Mouse (Mus musculus): Measurements from ENCODE around the gene Arf1. TPM values are rescaled to one million over a fixed set of nuclear protein-coding genes. Genes with fewer than 3 reads are reported as not detected.
A peak's percentile ranks its signal among the peaks of the same experiment; 100 is the strongest.

Gene Arf1
- polyA plus RNA-seq, 1 experiment from 2014 or later, result 583 TPM

DNA sequence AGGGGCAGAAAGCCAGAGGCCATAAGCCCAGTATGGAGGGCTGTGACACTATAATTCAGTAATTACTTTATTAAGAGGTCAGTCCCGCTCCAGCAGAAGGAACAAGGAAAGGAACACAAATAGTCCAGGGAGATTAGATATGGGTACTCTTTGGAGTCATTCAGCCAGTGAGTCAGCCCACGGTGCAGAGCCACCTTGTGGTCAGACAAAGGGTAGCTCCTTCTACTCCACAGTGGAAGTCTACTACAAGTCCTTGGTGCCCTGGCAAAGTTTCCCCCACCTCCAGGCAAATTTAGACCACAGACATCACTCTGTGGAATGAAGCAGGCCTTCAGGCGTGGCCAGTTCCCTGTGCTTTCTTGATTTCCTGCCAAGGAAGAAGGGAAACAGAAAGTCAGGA is 44.2 kb downstream of the Arf1 start:
- WGBS, result 50% methylated on average over 3 of the region's 3 CpGs
- DNase-seq (ENCODE audit: low spot score, missing footprints) (no peak), ATAC-seq (ENCODE audit: low FRiP score) (no peak)

GRCm38 (mm10) chr11:59182864-59183331 is 45.2 kb downstream of the Arf1 start, which contains the start of gene Gjc2:
Gjc2 (minus strand) TSS chr11:59183213.
- no peaks in the 10 kb centered on the region for H3K4me1 ChIP-seq (ENCODE audit: control insufficient read depth, insufficient read depth, low read length)
- 11% methylated on average over 3 of the region's 3 CpGs for WGBS

More for the DNA sequence above, 44.2 kb downstream of the Arf1 start:
- Histone ChIP-seq H3K36me3 (ENCODE audit: control insufficient read depth, insufficient read depth, low read length) (no peaks in the 10 kb centered on the region), H3K4me2 (no peak overlapping the region), H3K9me3 (ENCODE audit: control insufficient read depth, low read length) (no peaks in the 10 kb centered on the region), H3K4me1 (ENCODE audit: control insufficient read depth, insufficient read depth, low read length) (no peaks in the 10 kb centered on the region), H3K27ac (ENCODE audit: low read depth, low read length) (no peak overlapping the region), H3K27me3 (ENCODE audit: control insufficient read depth, insufficient read depth, low read length) (no peaks in the 10 kb centered on the region; the same call in 1 of the 2 replicates), H3K4me3 (ENCODE audit: low read depth, low read length) (no peak overlapping the region), H3K9ac (ENCODE audit: low read length) (no peak overlapping the region)

DNA sequence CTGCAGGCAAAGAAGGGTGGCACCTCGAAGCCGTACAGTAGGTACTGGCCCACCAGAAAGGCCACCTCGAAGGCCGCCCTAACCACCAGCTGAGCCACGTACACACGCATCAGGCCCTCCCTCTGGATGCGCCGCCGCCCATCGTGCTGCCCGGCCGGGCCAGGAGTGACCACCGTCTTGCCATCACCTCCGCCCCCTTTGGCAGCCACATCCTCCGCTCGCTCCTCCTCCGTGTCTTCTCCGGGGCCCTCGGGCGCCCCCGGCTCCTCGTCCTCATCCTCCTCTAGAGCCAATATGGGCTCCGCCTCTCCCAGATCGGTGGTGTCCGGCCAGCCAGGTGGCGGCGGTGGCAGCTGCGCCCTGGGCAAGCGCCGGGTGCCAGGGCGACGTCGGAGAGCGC is 51.1 kb downstream of the Arf1 start:
- no peaks in the 10 kb centered on the region for H3K36me3 ChIP-seq (ENCODE audit: control insufficient read depth, insufficient read depth, low read length)
- DNase-seq (ENCODE audit: low spot score, missing footprints), result peak; percentile 82
- no peak overlapping the region for H3K4me3 ChIP-seq (ENCODE audit: low read depth, low read length)
- H3K4me2 ChIP-seq, result no peak overlapping the region
- peaks cover 42% of the 10 kb centered on the region for H3K27me3 ChIP-seq (ENCODE audit: control insufficient read depth, insufficient read depth, low read length)
- no peak for ATAC-seq (ENCODE audit: low FRiP score)
- H3K27ac ChIP-seq (ENCODE audit: low read depth, low read length), result no peak overlapping the region
- H3K9ac ChIP-seq (ENCODE audit: low read length), result no peak overlapping the region
- WGBS, result 8% methylated on average over 33 of the region's 34 CpGs
- H3K4me1 ChIP-seq (ENCODE audit: control insufficient read depth, insufficient read depth, low read length), result no peaks in the 10 kb centered on the region
- no peaks in the 10 kb centered on the region for H3K9me3 ChIP-seq (ENCODE audit: control insufficient read depth, low read length)

More at GRCm38 (mm10) chr11:59182864-59183331, 45.2 kb downstream of the Arf1 start, which contains the start of gene Gjc2:
- Histone ChIP-seq H3K4me3 (ENCODE audit: low read depth, low read length) (no peak within 1 kb of the TSS), H3K27ac (ENCODE audit: low read depth, low read length) (no peak within 1 kb of the TSS), H3K9ac (ENCODE audit: low read length) (no peak within 1 kb of the TSS), H3K36me3 (ENCODE audit: control insufficient read depth, insufficient read depth, low read length) (no peaks in the 10 kb centered on the region), H3K27me3 (ENCODE audit: control insufficient read depth, insufficient read depth, low read length) (peaks cover 9% of the 10 kb centered on the region), H3K4me2 (no peak within 1 kb of the TSS), H3K9me3 (ENCODE audit: control insufficient read depth, low read length) (no peaks in the 10 kb centered on the region)
- no peak for ATAC-seq (ENCODE audit: low FRiP score)
- DNase-seq (ENCODE audit: low spot score, missing footprints), result no peak

- H3K36me3 ChIP-seq (ENCODE audit: control insufficient read depth, insufficient read depth, low read length), result no peaks in the 10 kb centered on the region
- H3K9ac ChIP-seq (ENCODE audit: low read length), result no peak overlapping the region
- no peak overlapping the region for H3K4me2 ChIP-seq
- ATAC-seq (ENCODE audit: low FRiP score) (no peak), DNase-seq (ENCODE audit: low spot score, missing footprints) (no peak)
- H3K4me1 ChIP-seq (ENCODE audit: control insufficient read depth, insufficient read depth, low read length), result no peaks in the 10 kb centered on the region
- no peak overlapping the region for H3K27ac ChIP-seq (ENCODE audit: low read depth, low read length)
- 3% methylated on average over 42 of the region's 48 CpGs for WGBS
- H3K9me3 ChIP-seq (ENCODE audit: control insufficient read depth, low read length), result no peaks in the 10 kb centered on the region
- peaks cover 42% of the 10 kb centered on the region for H3K27me3 ChIP-seq (ENCODE audit: control insufficient read depth, insufficient read depth, low read length)
- H3K4me3 ChIP-seq (ENCODE audit: low read depth, low read length), result no peak overlapping the region
Measured at GRCm38 (mm10) chr11:59176475-59176874, 51.6 kb downstream of the Arf1 start.

- ATAC-seq (ENCODE audit: low FRiP score), result no peak
- 60% methylated on average over 6 of the region's 6 CpGs for WGBS
- H3K9me3 ChIP-seq (ENCODE audit: control insufficient read depth, low read length), result no peaks in the 10 kb centered on the region
Measured at GRCm38 (mm10) chr11:59174189-59174838, 53.8 kb downstream of the Arf1 start.

GRCm38 (mm10) chr11:59170549-59170948 is 57.5 kb downstream of the Arf1 start:
- no peak overlapping the region for H3K27ac ChIP-seq (ENCODE audit: low read depth, low read length)
- H3K27me3 ChIP-seq (ENCODE audit: control insufficient read depth, insufficient read depth, low read length), result peaks cover 10% of the 10 kb centered on the region
- no peak overlapping the region for H3K4me3 ChIP-seq (ENCODE audit: low read depth, low read length)
- H3K4me2 ChIP-seq, result no peak overlapping the region
- DNase-seq (ENCODE audit: low spot score, missing footprints) (no peak), ATAC-seq (ENCODE audit: low FRiP score) (no peak)
- no peaks in the 10 kb centered on the region for H3K9me3 ChIP-seq (ENCODE audit: control insufficient read depth, low read length)
- H3K4me1 ChIP-seq (ENCODE audit: control insufficient read depth, insufficient read depth, low read length), result no peaks in the 10 kb centered on the region
- no peak overlapping the region for H3K9ac ChIP-seq (ENCODE audit: low read length)
- 78% methylated on average over 4 of the region's 4 CpGs for WGBS
- H3K36me3 ChIP-seq (ENCODE audit: control insufficient read depth, insufficient read depth, low read length), result no peaks in the 10 kb centered on the region

More at GRCm38 (mm10) chr11:59174189-59174838, 53.8 kb downstream of the Arf1 start:
- Histone ChIP-seq H3K27me3 (ENCODE audit: control insufficient read depth, insufficient read depth, low read length) (peaks cover 42% of the 10 kb centered on the region), H3K4me3 (ENCODE audit: low read depth, low read length) (no peak overlapping the region), H3K4me1 (ENCODE audit: control insufficient read depth, insufficient read depth, low read length) (no peaks in the 10 kb centered on the region), H3K36me3 (ENCODE audit: control insufficient read depth, insufficient read depth, low read length) (no peaks in the 10 kb centered on the region), H3K4me2 (no peak overlapping the region), H3K9ac (ENCODE audit: low read length) (no peak overlapping the region), H3K27ac (ENCODE audit: low read depth, low read length) (no peak overlapping the region)
- no peak for DNase-seq (ENCODE audit: low spot score, missing footprints)

DNA sequence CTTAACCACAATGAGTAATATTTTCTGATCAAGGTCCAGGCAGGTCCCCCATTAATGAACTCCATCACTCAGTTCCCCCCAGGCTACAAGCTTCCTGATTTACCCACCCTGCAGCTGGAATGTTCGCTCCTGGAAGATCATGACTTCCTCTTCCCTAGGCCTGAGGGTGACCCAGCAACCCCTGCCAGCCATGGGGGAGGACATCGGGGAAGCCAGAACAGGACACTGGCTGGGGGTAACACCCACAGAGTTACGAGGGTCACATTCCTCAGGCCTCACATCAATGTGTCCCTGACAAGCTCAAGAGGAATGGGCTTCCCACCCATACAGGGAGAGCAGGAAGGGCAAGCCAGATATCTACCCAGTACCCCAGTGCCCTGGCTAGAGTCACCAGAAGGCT is 58.3 kb downstream of the Arf1 start:
- no peak for ATAC-seq (ENCODE audit: low FRiP score)
- Histone ChIP-seq H3K9me3 (ENCODE audit: control insufficient read depth, low read length) (no peaks in the 10 kb centered on the region), H3K4me1 (ENCODE audit: control insufficient read depth, insufficient read depth, low read length) (no peaks in the 10 kb centered on the region), H3K9ac (ENCODE audit: low read length) (no peak overlapping the region), H3K36me3 (ENCODE audit: control insufficient read depth, insufficient read depth, low read length) (no peaks in the 10 kb centered on the region), H3K4me3 (ENCODE audit: low read depth, low read length) (no peak overlapping the region), H3K4me2 (no peak overlapping the region), H3K27ac (ENCODE audit: low read depth, low read length) (no peak overlapping the region), H3K27me3 (ENCODE audit: control insufficient read depth, insufficient read depth, low read length) (peaks cover 2% of the 10 kb centered on the region)
- WGBS, result 82% methylated on average over 3 of the region's 3 CpGs
- DNase-seq (ENCODE audit: low spot score, missing footprints), result no peak

- Histone ChIP-seq H3K9me3 (ENCODE audit: control insufficient read depth, low read length) (no peaks in the 10 kb centered on the region), H3K36me3 (ENCODE audit: control insufficient read depth, insufficient read depth, low read length) (no peaks in the 10 kb centered on the region), H3K4me1 (ENCODE audit: control insufficient read depth, insufficient read depth, low read length) (peaks cover 8% of the 10 kb centered on the region), H3K27ac (ENCODE audit: low read depth, low read length) (no peak overlapping the region), H3K27me3 (ENCODE audit: control insufficient read depth, insufficient read depth, low read length) (no peaks in the 10 kb centered on the region), H3K4me3 (ENCODE audit: low read depth, low read length) (no peak overlapping the region), H3K9ac (ENCODE audit: low read length) (no peak overlapping the region), H3K4me2 (no peak overlapping the region)
- no peak for DNase-seq (ENCODE audit: low spot score, missing footprints)
- no peak for ATAC-seq (ENCODE audit: low FRiP score)
- WGBS, result 64% methylated on average over 2 of the region's 2 CpGs
Measured at GRCm38 (mm10) chr11:59165616-59166241, 62.3 kb downstream of the Arf1 start.

GRCm38 (mm10) chr11:59164384-59164783 is 63.7 kb downstream of the Arf1 start:
- DNase-seq (ENCODE audit: low spot score, missing footprints) (no peak), ATAC-seq (ENCODE audit: low FRiP score) (no peak)
- WGBS, result 87% methylated on average over 9 of the region's 9 CpGs
- H3K27me3 ChIP-seq (ENCODE audit: control insufficient read depth, insufficient read depth, low read length), result no peaks in the 10 kb centered on the region
- no peak overlapping the region for H3K4me3 ChIP-seq (ENCODE audit: low read depth, low read length)
- no peaks in the 10 kb centered on the region for H3K9me3 ChIP-seq (ENCODE audit: control insufficient read depth, low read length)
- H3K27ac ChIP-seq (ENCODE audit: low read depth, low read length), result no peak overlapping the region
- peak overlapping the region; percentile 50 for H3K4me2 ChIP-seq
- no peak overlapping the region for H3K9ac ChIP-seq (ENCODE audit: low read length)
- H3K4me1 ChIP-seq (ENCODE audit: control insufficient read depth, insufficient read depth, low read length), result peaks cover 8% of the 10 kb centered on the region
- H3K36me3 ChIP-seq (ENCODE audit: control insufficient read depth, insufficient read depth, low read length), result no peaks in the 10 kb centered on the region
